Mouse (Mus musculus) kidney, adult 9 months (tissue): ENCODE measurements around the gene Prkn.
"Not testable (repeated sequence)": the region's sequence is repeated elsewhere in the genome, so short reads cannot be mapped to it uniquely, and the experiment has no call there.

Experiments
- DNase-seq: peaks from one replicate; pipeline ENCODE4 v3.0.0; 2022

The Prkn gene

DNA sequence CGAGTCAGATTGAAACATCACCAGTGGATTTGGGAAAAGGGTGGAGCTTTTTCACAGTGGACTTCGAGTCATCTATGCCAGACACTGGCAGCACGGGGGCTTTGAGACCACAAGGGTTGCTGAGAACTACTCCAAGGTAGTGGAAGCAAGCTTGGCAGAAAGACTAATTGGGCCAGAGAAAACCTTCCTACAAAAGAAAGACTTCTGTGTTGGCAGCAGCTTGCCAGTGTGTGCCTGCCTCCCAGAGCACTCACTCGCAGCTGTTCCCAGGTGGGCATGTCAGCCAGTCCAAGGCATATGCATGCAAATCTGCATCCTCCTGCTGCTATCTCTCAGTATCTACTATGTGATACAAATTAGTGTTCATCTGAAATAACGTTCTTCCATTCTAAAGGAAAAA lies 302.1 kb downstream of the Prkn start:
- no peak for DNase-seq

DNA sequence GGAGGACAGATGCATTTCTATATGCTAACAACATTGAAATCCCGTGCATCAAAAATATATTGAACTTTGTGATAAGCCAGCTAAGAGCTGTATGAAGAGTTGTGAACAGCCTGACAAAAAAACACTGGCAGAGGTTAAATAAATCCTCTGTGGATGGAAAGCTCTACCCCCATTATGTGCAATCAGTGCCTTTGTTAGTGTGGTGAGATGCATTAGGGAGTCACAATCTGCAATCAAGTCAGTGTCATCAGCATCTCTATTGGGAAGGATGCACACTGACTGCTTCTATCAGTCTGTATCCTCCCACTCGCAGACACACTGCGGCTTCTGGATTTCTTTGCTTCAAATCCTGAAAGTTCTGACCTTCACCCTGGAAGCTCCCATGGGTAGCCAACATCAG lies 315.9 kb downstream of the Prkn start:
- no peak for DNase-seq

DNA sequence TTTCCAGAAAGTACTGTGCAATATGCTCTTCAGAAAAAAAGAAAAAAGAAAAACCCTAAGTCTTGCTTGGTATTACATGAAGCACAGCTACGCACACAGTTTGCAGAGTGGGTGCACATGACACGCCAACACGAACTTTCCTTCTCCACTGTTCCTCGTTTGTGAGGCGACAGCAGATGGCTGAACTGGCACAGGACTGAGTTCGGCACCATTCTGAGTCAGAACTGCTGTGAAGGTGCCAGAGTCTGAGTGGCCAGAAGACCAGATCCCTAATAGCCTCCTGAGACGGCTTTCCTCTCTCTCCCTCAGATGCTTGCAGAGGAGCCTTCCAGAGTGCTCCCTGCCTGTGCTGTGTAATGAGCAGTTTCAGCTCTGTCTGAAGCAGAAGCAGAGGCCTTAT lies 317.4 kb downstream of the Prkn start:
- no peak for DNase-seq

DNA sequence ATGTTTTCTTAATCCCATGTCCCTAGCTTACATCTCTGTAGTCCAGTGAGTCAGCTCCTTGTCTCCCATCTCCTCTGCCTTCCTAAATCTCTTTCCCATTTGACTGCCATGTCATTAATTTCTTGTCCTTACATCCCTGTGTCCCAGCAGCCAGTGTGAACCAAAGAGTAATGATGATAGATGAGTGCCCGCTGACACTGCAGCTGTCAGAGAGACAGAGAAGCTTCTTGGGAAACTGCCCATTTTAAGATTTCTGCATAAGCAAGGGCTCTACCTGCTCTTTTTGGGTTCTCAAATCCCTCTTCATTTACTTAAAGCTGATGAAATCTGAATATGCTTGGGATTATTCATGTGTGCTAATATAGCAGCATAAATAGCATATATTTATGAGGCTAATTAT lies 321.3 kb downstream of the Prkn start:
- DNase-seq = no peak

DNA sequence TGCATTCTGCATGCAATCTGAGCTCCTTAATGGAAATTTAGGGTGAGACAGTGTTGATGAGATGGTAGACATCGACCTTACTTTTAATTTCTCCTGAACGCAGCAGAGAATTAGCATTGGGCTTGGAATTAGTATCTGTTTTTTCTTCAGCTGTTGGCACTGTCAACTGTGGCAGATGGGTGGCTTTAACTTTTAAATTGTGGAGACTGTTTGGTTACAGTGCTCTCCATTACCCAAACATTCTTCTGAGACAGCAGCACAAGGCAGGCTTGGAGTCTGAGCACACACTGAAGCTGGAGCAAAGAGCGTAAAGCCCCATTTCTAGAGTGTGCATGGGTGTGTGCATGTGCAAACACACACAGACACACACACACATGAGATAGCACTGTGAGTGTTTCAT lies 322.6 kb downstream of the Prkn start:
- DNase-seq = no peak

DNA sequence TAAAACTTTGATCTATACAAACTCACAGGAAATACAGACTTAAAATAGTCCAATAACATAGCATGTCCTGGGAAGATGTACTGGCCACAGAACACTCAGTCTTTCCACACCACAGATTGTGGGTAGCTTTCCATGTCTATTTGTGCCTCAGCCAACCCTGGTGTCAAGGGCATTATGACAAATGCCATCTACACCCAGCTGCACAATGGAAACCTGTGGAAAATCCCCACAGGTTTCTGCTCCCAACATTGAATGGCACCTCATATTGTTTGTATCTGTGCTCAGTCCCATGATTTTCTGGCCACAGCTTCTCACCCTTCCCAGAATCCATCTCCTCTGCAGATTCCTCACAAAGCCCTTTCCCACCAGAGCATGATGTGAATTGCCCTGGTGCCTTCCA lies 347.2 kb downstream of the Prkn start:
- DNase-seq = no peak

DNA sequence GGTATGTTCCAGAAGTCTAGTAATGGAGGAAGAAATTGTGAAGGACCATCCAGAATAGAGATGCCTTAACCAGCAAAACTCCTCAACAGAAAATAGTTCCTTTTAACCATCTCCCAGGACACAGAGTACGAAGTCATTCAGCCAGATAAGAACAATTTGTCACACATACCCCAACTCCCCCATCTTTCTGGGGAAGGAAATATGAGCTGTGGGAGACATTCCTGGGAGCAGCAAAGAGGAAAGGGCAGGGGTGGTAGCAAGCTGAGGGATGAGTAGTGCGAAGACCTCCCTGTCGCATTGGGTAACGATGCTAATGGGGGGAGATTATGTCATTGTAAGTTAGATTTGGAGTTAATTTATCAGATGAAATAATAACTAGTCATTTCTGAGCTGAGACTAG lies 348.3 kb downstream of the Prkn start:
- DNase-seq = no peak

DNA sequence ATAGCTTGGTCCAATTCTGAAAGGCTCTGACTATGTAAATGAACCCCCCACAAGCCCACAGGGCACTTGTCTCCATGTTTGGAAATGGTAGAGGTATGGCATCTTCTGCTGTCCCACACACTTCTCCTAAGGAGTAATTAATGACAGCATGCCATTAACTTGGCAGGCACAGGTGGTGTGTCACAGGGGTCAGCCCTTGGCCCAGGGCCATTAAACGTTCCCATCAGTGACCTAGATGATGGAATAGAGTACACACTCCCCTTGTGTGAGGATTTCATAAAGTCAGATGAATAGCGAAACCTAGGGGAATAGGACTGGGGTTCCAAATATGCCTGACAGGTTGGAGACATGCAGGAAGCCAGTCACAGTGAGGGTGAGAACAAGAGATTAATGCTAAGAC lies 350.1 kb downstream of the Prkn start:
- no peak for DNase-seq

DNA sequence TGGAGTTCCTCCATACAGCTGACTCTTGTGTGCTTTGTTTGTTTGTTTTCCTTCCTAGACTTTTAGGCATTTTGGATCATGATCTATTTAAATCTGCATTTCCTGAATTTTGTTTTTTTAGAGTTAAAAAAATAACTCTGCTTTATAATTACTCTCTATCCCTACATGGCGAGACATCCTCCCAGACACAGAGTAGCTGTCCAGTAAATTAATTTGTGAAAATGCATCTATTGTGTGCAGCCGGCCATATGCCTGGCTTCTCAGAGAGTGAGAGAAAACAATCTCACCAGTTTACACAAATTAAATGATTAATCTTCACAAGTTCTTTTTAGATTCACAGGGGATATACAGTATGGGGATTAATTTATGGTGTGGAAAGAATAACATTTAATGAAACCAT lies 357.9 kb downstream of the Prkn start:
- DNase-seq = no peak

DNA sequence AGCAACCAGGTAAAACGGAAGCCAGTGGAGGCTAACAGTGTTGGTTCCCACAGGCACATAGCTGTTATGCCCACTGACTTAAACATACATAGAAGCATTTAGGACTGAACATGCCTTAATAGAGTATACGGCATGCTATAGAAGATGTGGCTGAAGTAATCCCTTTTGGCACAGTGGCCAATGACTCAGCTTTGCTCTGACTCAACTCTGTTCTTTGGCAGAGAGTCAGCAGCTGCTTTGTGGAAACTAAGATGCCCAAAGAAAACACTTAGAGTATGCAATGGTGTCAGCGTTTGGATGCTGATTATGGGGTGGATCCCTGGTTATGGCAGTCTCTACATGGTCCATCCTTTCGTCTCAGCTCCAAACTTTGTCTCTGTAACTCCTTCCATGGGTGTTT lies 368.9 kb downstream of the Prkn start:
- not testable (repeated sequence) for DNase-seq

DNA sequence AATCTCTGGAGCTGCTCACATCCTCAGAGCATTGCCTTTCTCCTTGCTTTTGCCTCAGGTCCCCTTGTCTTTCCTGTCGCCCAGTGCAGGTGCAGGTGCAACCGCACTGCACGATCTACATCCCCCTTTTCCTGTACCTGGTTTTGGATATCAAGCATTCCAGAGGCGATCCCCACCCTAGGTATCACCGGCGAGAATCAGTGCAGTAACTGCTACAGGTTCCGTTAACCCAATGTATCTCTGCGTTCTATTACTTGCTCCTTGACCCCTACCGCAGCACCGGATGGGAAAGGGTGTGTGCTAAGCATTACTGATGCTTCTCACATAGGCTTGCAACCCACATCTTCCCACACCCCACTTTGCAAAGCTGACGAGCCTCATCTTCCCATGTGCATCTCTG lies 370.8 kb downstream of the Prkn start:
- DNase-seq = no peak

DNA sequence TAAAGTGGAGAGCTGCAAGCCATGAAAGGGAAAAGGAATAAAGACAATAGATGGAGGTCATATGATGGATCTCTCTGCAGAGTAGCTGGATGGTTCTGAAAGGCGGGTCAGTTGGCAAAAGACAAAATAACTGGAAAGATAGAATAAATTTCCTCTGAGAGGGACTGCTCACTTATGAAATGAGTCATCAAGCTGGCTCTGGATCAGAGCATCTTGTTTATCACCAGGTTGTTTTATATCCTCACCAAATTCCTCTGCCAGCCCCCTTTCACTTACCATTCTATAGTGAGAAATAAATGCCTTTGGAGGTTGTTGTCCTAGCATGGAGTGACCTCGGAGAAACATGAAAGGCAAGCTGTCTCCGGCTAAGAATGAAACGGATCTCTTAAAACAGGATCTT lies 371.4 kb downstream of the Prkn start:
- no peak for DNase-seq

DNA sequence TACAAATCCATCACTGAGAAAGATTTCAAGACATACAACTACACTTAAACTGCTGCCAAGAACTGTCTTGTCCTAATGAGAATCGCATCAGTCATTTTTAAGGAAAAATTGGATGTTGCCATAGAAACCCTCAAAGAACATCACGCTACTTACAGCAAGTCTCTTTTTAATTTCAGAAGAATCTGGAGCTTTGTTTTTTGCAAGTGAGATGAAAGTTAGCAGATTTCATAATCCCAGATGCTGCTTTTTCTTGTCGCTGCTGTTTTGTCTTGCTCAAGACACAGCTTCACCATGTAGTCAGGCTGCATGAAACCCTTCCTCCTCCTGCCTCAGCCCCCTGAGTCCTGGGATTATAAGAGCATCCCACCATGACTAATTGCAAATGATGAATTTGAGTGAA lies 373.5 kb downstream of the Prkn start:
- no peak for DNase-seq

DNA sequence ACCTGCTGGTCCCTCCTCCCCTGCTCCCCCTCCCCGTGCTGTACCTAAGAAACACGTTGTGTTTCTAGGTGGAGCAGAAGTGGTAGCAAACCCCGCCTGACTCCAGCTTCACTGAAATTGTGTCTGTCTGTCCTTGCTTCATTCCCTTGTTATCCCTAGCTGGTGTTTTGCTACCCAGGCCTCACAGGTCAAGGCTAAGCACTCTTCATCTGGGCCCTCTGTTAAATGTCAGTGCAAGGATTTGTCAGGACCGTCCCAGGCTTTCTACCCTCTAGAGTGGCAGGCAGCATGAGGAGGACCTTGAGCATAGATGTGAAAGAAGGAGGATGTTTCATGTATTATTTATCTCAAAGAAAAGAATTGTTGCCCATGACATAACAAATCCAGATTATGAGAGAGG lies 388.8 kb downstream of the Prkn start:
- no peak for DNase-seq

DNA sequence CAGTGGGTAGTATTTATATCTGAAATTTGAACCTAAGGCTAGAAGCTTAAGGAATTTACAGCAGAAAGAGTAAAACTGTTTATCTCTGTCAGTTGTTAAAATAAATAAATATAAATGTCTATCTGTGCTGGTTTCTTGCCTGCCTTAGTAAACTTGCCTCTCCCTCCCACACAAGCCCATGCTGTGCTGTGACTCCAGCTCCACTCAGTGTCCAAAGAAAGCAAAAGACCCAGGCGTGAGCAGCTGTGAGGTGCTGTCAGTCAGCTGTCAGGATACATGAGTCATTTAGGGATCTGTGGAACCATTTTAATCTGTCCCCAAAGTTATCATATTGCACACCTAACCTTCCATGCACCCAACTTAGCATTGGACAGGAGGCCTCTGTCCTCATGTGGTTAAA lies 389.2 kb downstream of the Prkn start:
- no peak for DNase-seq

DNA sequence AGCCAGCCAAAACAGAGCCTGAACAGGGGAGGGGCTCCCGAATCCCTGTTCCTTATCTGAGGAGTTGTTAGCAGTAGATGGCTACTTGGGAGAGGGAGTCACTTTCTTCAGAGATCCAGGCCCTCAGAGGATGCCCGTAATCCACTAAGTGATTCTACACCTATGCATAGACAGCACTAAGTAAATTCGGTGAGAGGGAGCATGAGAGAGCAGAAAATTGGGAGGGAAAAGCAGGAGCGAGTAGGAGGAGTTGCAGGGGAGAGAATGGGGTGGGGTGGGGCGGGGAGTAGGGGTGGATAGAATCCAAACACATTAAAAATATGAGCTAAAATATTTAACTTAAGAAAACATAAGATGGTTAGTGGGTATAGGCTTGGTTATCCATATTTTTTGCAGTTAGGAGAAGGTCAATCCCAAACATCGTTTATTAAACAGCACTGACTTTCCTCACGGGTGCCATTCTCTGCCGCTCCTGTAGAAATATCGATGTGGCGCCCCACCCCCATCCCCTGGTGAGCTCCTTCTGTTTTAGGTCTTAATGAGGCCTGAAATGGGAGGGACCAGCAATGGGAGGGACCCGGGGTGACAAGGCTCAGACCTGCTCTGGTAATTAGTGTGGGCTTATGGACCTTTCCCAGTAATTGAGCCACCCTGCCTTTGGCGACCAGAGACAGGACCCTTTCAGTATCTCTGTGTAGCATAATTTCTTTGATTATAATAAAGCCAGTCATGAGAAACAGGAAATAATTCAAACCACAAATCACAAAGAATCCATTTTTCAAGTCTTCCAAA lies 390.6 kb downstream of the Prkn start:
- DNase-seq = no peak

DNA sequence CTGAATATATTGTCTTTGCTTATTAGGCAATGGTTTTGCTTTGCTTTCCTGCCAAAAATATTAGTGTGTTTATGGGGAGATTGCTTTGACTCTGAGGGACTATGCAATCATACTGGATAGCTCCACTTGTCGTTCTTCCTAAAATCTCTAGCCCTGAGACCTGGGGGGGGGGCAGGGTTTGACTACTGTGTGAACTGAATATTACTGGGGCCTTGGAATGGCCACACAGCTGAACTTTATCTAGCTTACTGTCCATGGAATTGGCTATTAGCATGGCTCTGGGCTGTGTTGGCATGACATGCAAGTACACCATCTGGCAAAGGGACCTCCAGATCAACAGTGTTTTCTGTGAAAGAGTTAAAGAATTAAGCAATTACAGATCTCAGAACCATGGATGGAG lies 395.1 kb downstream of the Prkn start:
- no peak for DNase-seq

DNA sequence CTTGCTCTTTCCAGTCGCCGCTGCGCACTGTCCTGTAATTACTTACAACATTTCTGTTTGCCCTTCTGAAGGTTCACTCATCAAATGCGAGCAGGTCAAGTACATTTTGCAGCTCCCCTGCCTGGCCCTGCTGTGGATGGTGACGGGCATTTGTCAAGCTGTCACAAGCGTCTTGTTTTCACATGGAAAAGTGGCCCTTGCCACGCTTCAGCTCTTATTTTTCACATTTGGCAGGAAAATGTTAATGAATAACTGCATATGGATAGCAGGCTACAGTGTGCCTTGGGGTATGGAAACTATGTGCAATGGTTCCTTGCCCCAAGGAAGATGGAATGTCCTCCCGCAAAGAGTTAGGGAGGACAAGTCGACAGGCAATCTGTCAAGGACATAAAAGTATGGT lies 404.9 kb downstream of the Prkn start:
- DNase-seq = peak; percentile 46

DNA sequence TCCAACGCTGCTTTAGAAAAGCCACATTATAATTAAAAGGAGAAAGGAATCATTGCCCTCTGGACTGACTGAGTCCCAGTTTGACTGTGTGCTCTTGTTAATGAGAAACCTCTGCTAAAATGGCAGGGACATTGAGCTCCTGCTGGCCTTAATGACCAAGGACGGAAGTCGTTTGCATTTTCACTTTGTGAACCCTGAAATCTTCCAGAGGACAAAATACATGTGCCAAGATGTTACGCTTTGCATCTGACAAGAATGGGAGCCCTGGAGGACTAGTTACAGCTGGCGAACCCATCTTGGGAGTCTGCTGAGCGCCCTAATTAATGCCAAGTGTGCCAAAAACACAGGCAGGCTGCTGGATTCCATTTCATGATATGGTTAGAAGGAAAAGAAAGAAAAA lies 409.0 kb downstream of the Prkn start:
- peak; percentile 68 for DNase-seq

DNA sequence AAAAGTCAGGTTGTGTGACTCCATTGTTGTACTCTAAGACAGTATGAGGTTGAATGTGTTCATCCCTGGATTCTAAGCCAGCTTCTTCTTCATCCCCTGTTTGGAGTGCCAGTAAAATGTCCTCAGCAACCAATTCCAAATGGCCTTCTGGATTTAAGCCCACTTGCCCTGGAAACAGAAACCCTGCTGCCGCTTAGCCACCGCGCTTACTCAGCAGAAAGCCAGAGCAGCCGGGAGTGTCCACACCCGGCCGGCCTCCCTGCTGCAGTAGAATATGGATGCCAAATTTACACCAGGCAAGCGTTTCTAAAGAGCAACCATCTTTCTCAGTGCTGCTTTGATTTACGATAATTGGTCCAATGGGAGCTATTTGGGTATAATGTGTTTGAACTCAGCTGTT lies 420.5 kb downstream of the Prkn start:
- DNase-seq = no peak

DNA sequence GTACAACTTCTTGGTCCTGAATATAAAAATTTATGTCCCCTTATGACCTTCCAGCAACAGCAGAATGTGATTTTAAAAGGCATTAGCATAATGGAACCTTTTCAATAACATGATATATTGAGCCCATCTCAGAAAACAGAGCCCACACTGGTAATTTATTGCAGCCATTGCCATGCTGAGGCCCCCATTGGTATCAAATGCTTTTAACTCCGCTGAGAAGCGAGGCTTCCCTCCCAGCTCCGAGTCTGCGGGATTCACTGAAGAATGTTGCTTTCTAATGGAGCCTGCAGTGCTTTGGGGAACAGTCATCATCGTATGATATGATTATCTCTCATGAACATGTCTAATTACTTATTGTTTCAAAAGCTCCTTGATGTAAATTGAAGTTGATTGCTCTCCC lies 421.5 kb downstream of the Prkn start:
- no peak for DNase-seq

DNA sequence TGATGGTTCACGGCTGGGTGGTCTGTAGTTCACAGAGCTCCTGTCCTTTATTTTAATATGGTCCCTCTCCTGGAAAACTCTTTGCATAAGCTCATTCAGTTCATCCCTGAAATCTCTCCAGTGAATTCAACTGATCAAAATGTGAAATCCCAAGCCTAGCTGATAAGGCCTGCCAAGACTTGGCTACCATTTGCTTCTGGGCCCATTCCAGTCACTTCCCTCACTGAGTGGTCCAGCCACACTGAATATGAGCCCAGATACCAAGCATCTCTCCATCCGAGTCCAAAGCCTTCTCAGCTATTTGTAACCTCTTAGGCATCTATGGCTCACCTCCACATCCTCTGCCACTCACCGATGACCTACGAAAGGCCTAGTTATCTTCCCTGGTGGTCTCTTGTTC lies 427.8 kb downstream of the Prkn start:
- DNase-seq = no peak

DNA sequence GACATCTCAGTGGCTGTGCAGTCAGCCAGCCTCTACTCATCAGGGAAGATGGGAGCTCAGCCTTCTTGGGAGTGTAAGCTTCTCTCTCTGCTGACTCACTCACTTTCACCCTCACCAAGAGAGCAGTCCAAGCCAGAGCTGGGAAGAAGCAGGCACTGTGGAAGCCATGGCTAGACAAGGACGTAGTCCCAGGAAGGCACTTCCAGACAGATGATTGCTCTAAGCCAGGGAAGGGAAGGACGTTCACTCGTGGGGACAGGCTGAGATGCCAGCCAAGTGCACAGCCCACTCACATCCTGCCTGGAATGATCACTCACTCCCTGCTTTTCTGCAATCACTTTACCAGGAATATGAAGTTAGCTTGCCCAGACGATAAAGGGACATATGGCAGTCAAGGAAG lies 430.0 kb downstream of the Prkn start:
- DNase-seq = no peak

DNA sequence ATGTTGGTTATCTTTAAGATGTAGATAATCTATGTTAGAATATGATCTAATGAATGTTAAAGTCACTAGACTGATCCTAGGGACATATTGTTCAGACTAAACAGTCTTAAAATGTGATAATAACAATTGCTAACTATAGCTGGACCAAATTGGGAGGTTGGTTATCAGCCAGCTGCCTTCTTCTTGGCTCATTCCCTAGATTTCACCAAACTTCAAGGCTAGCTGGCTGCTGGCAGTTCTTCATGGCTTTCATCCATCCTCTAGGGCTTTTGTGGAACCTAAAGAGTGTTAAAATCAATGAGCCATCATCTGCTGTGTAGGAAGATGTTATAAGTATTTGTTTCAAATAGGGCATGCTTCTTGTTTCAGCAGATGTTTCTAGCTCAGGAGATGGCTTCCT lies 431.7 kb downstream of the Prkn start:
- DNase-seq = no peak

DNA sequence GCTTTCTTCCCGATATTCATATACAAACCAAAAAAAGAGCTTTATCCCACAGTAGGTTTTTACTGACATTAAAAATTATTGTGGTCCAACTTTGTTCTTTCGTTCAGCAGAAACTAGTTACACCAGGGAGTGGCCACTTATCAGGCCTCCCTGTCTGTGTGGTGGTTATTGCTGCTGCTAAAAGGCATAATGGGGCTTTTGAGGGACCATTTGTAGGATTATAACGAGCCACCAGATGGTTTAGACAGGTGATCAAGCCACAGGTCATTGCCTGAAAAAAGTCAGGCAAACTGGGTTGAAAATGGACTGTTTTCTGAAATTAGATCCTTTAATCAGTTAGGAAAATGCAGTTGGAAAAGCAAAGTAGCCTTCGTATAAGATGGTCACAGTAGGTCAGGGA lies 444.1 kb downstream of the Prkn start:
- DNase-seq = no peak

DNA sequence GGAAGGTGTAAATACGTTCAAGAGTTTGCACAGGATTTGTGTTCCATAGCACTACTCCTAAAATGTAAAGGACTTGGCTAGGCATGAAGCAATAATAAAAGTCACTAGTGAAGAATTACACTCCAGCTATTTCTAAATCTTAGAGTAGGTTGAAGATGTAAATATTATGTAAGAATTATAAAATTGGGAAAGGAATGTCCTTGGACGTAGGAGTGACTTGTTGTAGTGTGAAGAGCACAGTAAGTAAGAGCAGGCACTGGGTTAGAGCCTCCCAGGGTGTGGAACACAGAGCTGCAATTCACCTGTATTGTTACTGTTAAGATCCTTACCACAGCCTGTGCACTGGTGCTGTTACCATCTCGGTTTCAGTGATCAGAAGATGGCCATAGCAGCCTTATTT lies 450.0 kb downstream of the Prkn start:
- DNase-seq = no peak
